Mouse (Mus musculus) kidney, adult 2 months (tissue): ENCODE results near the gene Zfx.

Experiments
- CTCF ChIP-seq: fragments of 200-500 bp; conservative IDR thresholded peaks from 2 replicates; pipeline ENCODE4 v1.5.1; 2011; ENCODE audit warnings: low read depth, mild to moderate bottlenecking, control low read depth, low read length, moderate library complexity, mixed read lengths; ENCODE audit not compliant: insufficient read depth, insufficient read length
- POLR2A ChIP-seq: fragments of 200-500 bp; IDR thresholded peaks from one replicate; pipeline ENCODE4 v1.6.1; 2011; ENCODE audit warnings: low read depth, low read length, control low read depth

DNA sequence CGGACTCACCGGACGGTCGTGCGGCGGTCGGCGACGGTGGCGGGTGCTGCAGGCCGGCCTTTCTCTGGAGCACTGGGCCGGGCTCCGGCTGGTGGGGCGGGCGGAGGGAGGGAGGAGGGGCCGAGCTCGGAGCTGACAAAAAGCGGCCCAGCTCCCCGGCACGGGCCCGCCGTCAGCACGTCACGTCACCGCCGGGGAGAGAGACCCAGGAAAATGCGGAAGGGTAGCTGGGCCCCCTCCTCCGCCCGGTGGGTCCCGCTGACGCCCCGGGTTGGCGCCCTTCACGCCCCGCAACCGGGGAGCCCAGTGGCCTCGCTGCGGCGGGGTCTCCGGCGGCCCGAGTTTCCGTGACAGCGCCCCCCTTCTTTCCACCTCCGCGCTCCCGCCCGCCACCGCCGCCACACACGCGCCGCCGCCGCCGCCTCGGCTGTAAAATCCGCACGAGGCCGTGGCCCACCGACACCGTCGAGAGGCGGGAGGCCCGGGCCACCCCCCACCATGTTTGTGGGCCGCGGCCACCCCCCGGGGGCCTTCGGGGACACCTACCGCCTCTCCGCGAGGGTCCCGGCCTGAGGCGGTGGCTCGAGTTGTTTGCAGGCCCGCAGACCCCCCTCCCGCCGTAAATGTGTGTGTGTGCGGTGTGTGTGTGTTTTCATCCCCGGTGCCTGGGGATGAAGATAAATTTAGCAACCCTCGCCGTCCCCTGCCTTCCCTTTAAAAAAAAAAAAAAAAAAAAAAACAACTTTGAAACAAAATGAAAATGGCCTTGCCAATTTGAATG lies at the start of gene Zfx:
- no peak for TF ChIP-seq CTCF
- no peak for TF ChIP-seq POLR2A
